Mouse (Mus musculus) neural tube, embryonic 11.5 days (tissue): ENCODE data around the gene Laptm5. TPM values are rescaled to one million over a fixed set of nuclear protein-coding genes. Genes with fewer than 3 reads are reported as not detected.

Source experiments
- ATAC-seq: fragments of 200-750 bp; cut with Nextera tagmentation; 2 replicates; pipeline ENCODE4 v1.8.0; 2017; ENCODE audit warnings: moderate number of reproducible peaks, mild to moderate bottlenecking, moderate TSS enrichment, moderate library complexity; ENCODE audit not compliant: insufficient read depth, low FRiP score, low TSS enrichment
- DNase-seq: peaks from one replicate; pipeline ENCODE4 v3.0.0-alpha.2; 2015; ENCODE audit warnings: low spot score
- H3K27ac ChIP-seq: fragments of 300-500 bp; sonication (generic); 2 replicates; pipeline ENCODE4 v1.5.1; 2014; ENCODE audit warnings: low read depth, mild to moderate bottlenecking, low read length
- H3K27me3 ChIP-seq: fragments of 300-500 bp; sonication (generic); 2 replicates; pipeline ENCODE4 v1.6.1; 2014; ENCODE audit warnings: mild to moderate bottlenecking, low read length, mixed read lengths; ENCODE audit not compliant: control insufficient read depth, insufficient read depth
- H3K36me3 ChIP-seq: fragments of 300-500 bp; sonication (generic); 2 replicates; pipeline ENCODE4 v1.6.1; 2014; ENCODE audit warnings: mild to moderate bottlenecking, low read length, moderate library complexity, mixed read lengths; ENCODE audit not compliant: control insufficient read depth, insufficient read depth
- H3K4me1 ChIP-seq: fragments of 300-500 bp; sonication (generic); 2 replicates; pipeline ENCODE4 v1.6.1; 2014; ENCODE audit warnings: low read length, mixed read lengths; ENCODE audit not compliant: control insufficient read depth, insufficient read depth
- H3K4me2 ChIP-seq: fragments of 300-500 bp; sonication (generic); 2 replicates; pipeline ENCODE4 v1.6.1; 2014; ENCODE audit warnings: low read depth, mild to moderate bottlenecking, moderate library complexity
- H3K4me3 ChIP-seq: fragments of 300-500 bp; sonication (generic); 2 replicates; pipeline ENCODE4 v1.5.1; 2014; ENCODE audit warnings: low read depth, low read length
- H3K9ac ChIP-seq: fragments of 300-500 bp; sonication (generic); 2 replicates; pipeline ENCODE4 v1.6.1; 2014; ENCODE audit warnings: mild to moderate bottlenecking, low read length
- H3K9me3 ChIP-seq: fragments of 300-500 bp; sonication (generic); 2 replicates; pipeline ENCODE4 v1.6.1; 2016; ENCODE audit warnings: low read length; ENCODE audit not compliant: control insufficient read depth
- WGBS: fragments of 180-500 bp; shearing (Covaris S2); extraction: QIAGEN DNeasy Blood & Tissue Kit; methylation state at CpG from one replicate; pipeline ENCODE4 v1.1.7; 2014; 5-methylcytosine and 5-hydroxymethylcytosine counted together
- polyA plus RNA-seq: library from polyadenylated mRNA; unstranded; fragments of >200 nt; fragmentation: Nextera tagmentation; extraction: Ambion mirVana; gene quantifications from 2 replicates; pipeline ENCODE4 v1.2.1, GENCODE M21; 2014

Laptm5 gene
- polyA plus RNA-seq, 1 experiment from 2014 or later = 24.8 TPM

GRCm38 (mm10) chr4:130920951-130921693 lies 8.2 kb downstream of the Laptm5 start:
- Histone ChIP-seq H3K36me3 (no peaks in the 10 kb centered on the region), H3K4me1 (peaks cover 5% of the 10 kb centered on the region; the same call in 1 of the 2 replicates), H3K27ac (0 out of 2 replicates have a peak overlapping the region, but pooled peaks have one; percentile 17), H3K9ac (no peak overlapping the region), H3K4me2 (no peak overlapping the region), H3K9me3 (no peaks in the 10 kb centered on the region), H3K4me3 (no peak overlapping the region), H3K27me3 (no peaks in the 10 kb centered on the region)
- WGBS = 36% methylated on average over 12 of the region's 12 CpGs
- DNase-seq (peak; percentile 36), ATAC-seq (no peak)

- no peak for DNase-seq
- no peak overlapping the region for H3K27ac ChIP-seq
These were observed 9.1 kb downstream of the Laptm5 start for GRCm38 (mm10) chr4:130921986-130922385.

GRCm38 (mm10) chr4:130926274-130926673 lies 13.3 kb downstream of the Laptm5 start:
- no peak overlapping the region for H3K27ac ChIP-seq
- no peak overlapping the region for H3K9ac ChIP-seq
- no peaks in the 10 kb centered on the region for H3K36me3 ChIP-seq
- DNase-seq = no peak
- H3K27me3 ChIP-seq = no peaks in the 10 kb centered on the region
- ATAC-seq = no peak
- H3K9me3 ChIP-seq = no peaks in the 10 kb centered on the region
- WGBS = 68% methylated on average over 6 of the region's 6 CpGs
- peaks cover 2% of the 10 kb centered on the region; the same call in 1 of the 2 replicates for H3K4me1 ChIP-seq
- no peak overlapping the region for H3K4me2 ChIP-seq
- no peak overlapping the region for H3K4me3 ChIP-seq

More at GRCm38 (mm10) chr4:130921986-130922385, 9.1 kb downstream of the Laptm5 start:
- Histone ChIP-seq H3K27me3 (no peaks in the 10 kb centered on the region), H3K4me1 (peaks cover 5% of the 10 kb centered on the region; the same call in 1 of the 2 replicates), H3K4me3 (no peak overlapping the region), H3K9me3 (no peaks in the 10 kb centered on the region), H3K4me2 (no peak overlapping the region), H3K36me3 (no peaks in the 10 kb centered on the region), H3K9ac (no peak overlapping the region)
- WGBS = 80% methylated on average over 10 of the region's 10 CpGs
- no peak for ATAC-seq

GRCm38 (mm10) chr4:130927821-130928220 lies 14.9 kb downstream of the Laptm5 start:
- 90% methylated on average over 12 of the region's 12 CpGs for WGBS
- no peak overlapping the region for H3K4me2 ChIP-seq
- no peaks in the 10 kb centered on the region for H3K9me3 ChIP-seq
- no peak overlapping the region for H3K9ac ChIP-seq
- no peak overlapping the region for H3K4me3 ChIP-seq
- ATAC-seq (no peak), DNase-seq (no peak)
- H3K27me3 ChIP-seq = no peaks in the 10 kb centered on the region
- H3K27ac ChIP-seq = no peak overlapping the region
- H3K4me1 ChIP-seq = no peaks in the 10 kb centered on the region
- no peaks in the 10 kb centered on the region for H3K36me3 ChIP-seq

GRCm38 (mm10) chr4:130942644-130943043 lies 29.7 kb downstream of the Laptm5 start:
- Histone ChIP-seq H3K9ac (no peak overlapping the region), H3K4me3 (no peak overlapping the region), H3K27me3 (no peaks in the 10 kb centered on the region), H3K4me2 (no peak overlapping the region), H3K27ac (no peak overlapping the region), H3K36me3 (no peaks in the 10 kb centered on the region), H3K4me1 (no peaks in the 10 kb centered on the region), H3K9me3 (no peaks in the 10 kb centered on the region)
- no peak for DNase-seq
- no peak for ATAC-seq
- WGBS = 76% methylated on average over 14 of the region's 14 CpGs

- ATAC-seq = no peak
- H3K27me3 ChIP-seq = no peaks in the 10 kb centered on the region
- H3K9ac ChIP-seq = no peak within 1 kb of the TSS
- no peak for DNase-seq
- no peaks in the 10 kb centered on the region for H3K36me3 ChIP-seq
- H3K4me2 ChIP-seq = no peak within 1 kb of the TSS
- H3K27ac ChIP-seq = no peak within 1 kb of the TSS
- WGBS = 55% methylated on average over 6 of the region's 6 CpGs
- no peaks in the 10 kb centered on the region for H3K9me3 ChIP-seq
- no peaks in the 10 kb centered on the region for H3K4me1 ChIP-seq
- H3K4me3 ChIP-seq = no peak within 1 kb of the TSS
These were observed 31.2 kb downstream of the Laptm5 start, which contains the start of gene Matn1 for GRCm38 (mm10) chr4:130944112-130944511. Gene Matn1 (plus strand): TSS chr4:130944385.

- no peak for DNase-seq
- ATAC-seq = no peak
- H3K4me1 ChIP-seq = no peaks in the 10 kb centered on the region
- no peaks in the 10 kb centered on the region for H3K9me3 ChIP-seq
- H3K27ac ChIP-seq = no peak overlapping the region
- H3K4me3 ChIP-seq = no peak overlapping the region
- H3K27me3 ChIP-seq = no peaks in the 10 kb centered on the region
- no peak overlapping the region for H3K9ac ChIP-seq
- no peak overlapping the region for H3K4me2 ChIP-seq
- WGBS = 86% methylated on average over 7 of the region's 7 CpGs
- no peaks in the 10 kb centered on the region for H3K36me3 ChIP-seq
These were observed 31.9 kb downstream of the Laptm5 start for GRCm38 (mm10) chr4:130944779-130945178.

- H3K27ac ChIP-seq = no peak overlapping the region
- no peaks in the 10 kb centered on the region for H3K4me1 ChIP-seq
These were observed 34.2 kb downstream of the Laptm5 start for GRCm38 (mm10) chr4:130947094-130947647.

More at GRCm38 (mm10) chr4:130947094-130947647, 34.2 kb downstream of the Laptm5 start:
- Histone ChIP-seq H3K4me3 (no peak overlapping the region), H3K4me2 (no peak overlapping the region), H3K9me3 (no peaks in the 10 kb centered on the region), H3K36me3 (no peaks in the 10 kb centered on the region), H3K27me3 (no peaks in the 10 kb centered on the region), H3K9ac (no peak overlapping the region; the same call in 1 of the 2 replicates)
- WGBS = 16% methylated on average over 13 of the region's 13 CpGs
- DNase-seq (peak; percentile 48), ATAC-seq (no peak)
